Mouse (Mus musculus): ENCODE data around the gene Kantr. TPM values are rescaled to one million over a fixed set of nuclear protein-coding genes. Genes with fewer than 3 reads are reported as not detected.
"Not testable (repeated sequence)": the region's sequence is repeated elsewhere in the genome, so short reads cannot be mapped to it uniquely, and the experiment has no call there.

The Kantr gene
- total RNA-seq, 2 experiments from 2014 or later, result 5.0 to 17.1 TPM

DNA sequence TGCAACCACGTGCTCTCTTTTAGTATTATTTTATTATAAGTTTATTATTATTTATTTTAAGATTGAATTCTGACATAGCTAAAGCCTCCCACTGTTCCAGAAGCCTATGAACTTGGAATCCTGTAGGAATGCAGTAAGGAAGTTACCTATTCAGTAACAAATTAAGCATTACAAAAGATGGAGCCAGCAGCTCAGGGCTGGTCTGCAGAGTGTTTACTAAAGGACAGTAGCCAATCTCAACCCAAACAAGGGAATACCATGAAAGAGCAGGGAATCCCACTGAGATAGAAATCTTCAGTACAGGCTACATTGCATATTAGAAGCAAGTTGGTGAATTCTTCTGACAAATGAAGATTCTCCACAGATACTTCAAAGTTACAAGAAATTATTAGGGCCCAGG, 40.3 kb downstream of the Kantr start:
- ATAC-seq (replicated peaks; ENCODE audit: poor library complexity, severe bottlenecking), result not testable (repeated sequence)

DNA sequence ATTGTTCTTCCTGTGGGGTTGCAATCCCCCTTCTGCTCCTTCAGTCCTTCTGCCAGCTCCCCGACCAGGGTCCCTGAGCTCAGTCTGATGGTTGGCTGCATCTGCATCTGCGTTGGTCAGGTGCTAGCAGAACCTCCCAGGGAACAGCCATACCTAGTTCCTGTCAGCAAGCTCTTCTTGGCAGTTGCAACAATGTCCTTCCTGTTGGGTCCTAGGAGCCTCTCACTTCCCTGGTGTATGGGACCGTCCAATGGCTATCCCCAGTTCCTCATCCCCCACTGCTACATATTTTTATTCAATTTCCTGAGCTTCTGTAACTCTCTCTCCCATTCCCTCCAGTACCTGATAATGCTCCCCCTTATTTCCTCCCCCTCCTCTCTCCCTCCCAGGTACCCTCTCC, 42.5 kb downstream of the Kantr start:
- peak; percentile 72 for ATAC-seq (replicated peaks; ENCODE audit: poor library complexity, severe bottlenecking)

DNA sequence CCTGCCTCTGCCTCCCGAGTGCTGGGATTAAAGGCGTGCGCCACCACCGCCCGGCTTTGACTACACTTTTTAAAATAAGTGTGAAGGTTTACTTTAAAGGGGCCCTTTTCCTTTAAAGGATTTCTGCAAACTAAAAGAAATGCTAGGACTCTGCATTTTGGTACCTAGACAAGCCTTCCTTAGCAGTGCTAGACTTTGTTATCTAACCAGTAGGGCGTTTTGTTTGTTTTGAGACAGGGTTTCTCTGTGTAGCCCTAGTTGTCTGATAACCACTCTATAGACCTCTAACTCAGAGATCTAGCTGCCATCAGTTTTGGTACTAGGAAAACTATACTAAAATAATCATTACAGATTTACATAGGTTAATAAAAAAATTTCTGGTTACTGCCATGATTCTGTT, 47.9 kb downstream of the Kantr start:
- no peak for ATAC-seq (replicated peaks; ENCODE audit: poor library complexity, severe bottlenecking)

DNA sequence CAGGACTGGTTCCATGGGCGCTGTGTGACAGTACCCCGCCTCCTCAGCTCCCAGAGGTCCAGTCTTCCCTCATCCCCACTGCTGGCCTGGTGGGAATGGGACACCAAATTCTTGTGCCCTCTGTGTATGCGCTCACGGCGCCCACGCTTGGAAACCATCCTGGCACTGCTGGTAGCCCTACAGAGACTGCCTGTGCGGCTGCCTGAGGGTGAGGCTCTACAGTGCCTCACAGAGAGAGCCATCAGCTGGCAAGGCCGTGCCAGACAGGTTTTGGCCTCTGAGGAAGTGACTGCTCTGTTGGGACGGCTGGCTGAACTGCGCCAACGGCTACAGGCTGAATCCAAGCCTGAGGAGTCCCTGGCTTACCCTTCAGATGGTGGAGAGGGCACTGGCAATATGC, 56.1 kb downstream of the Kantr start:
- ATAC-seq (replicated peaks; ENCODE audit: poor library complexity, severe bottlenecking), result no peak

Other genes with a start within 250 kb of the Kantr start
- gene Iqsec2, start 183.2 kb downstream of the Kantr start, total RNA-seq (2014; fragmentation: Nextera tagmentation), result 7.4 and 10.5 TPM in 2 replicates
- 0.60 and 5.3 TPM in 2 replicates for gene Iqsec2, start 183.2 kb downstream of the Kantr start, total RNA-seq (2017)
- gene Kdm5c, start 94.5 kb downstream of the Kantr start, total RNA-seq (2014; fragmentation: Nextera tagmentation), result 43.2 and 57.6 TPM in 2 replicates
- 33.9 and 46.7 TPM in 2 replicates for gene Kdm5c, start 94.5 kb downstream of the Kantr start, total RNA-seq (2017)
- 10.9 and 11.2 TPM in 2 replicates for gene Tspyl2, start 14.9 kb upstream of the Kantr start, total RNA-seq (2014; fragmentation: Nextera tagmentation)
- 19.4 and 21.4 TPM in 2 replicates for gene Tspyl2, start 14.9 kb upstream of the Kantr start, total RNA-seq (2017)
- not detected in 2 replicates for gene Gpr173, start 41.2 kb upstream of the Kantr start, total RNA-seq (2014; fragmentation: Nextera tagmentation)
- not detected in 2 replicates for gene Gpr173, start 41.2 kb upstream of the Kantr start, total RNA-seq (2017)
- gene Cldn34a, start 235.8 kb upstream of the Kantr start, total RNA-seq (2014; fragmentation: Nextera tagmentation), result not detected in 2 replicates
- not detected in 2 replicates for gene Cldn34a, start 235.8 kb upstream of the Kantr start, total RNA-seq (2017)